Mouse (Mus musculus) lung, adult 18-20 months (tissue): ENCODE results near the gene Ak6.
A peak's percentile ranks its signal among the peaks of the same experiment; 100 is the strongest.

Source experiments
- DNase-seq, 2 experiments: peaks; one replicate each; pipeline ENCODE4 v3.0.0; 2022; ENCODE audit warnings: mixed read lengths in 2 of 2

Ak6 gene

DNA sequence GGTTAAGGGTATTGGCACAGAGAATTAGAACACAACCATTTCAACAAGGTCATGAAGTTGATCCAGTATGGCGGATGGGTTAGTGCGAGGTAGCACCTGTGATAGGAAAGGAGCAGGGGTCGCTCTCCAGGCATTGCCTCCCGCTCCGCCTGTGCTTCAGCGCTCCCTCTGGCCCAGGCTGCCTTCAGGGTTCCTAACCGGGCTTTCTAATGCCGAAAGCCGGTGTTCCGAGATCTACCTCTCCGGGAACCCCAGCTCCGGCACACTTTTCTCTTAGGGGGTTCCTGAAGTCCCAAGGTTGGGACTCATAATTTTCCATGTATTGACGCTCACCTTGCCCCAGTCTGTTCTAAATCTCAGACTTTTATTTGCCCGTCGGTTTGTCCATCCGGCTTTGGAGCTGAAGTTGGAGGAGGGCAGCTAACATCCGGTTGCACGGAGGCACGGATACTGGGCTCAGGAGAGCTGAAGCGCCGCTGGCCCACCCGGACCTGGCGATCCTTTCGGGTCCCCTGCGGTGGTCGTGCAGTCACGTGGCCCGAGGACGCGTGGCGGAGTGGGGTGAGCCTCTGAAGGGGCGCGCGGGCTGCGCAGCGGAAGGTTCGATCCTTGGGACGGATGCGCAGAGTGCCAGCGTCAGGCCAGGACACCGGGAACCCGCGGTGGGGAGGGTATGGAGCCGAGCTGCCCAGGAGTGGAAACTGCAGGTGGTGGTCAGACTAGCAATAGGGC is 18.7 kb downstream of the Ak6 start, which contains the start of gene Ccdc125:
TSS of gene Ccdc125 (plus strand) at position 427 of the 732 bp plus-strand sequence.
- peak; percentile 24 to 32 for DNase-seq

GRCm38 (mm10) chr13:100670181-100670741 is 19.5 kb downstream of the Ak6 start:
- no peak for DNase-seq

DNA sequence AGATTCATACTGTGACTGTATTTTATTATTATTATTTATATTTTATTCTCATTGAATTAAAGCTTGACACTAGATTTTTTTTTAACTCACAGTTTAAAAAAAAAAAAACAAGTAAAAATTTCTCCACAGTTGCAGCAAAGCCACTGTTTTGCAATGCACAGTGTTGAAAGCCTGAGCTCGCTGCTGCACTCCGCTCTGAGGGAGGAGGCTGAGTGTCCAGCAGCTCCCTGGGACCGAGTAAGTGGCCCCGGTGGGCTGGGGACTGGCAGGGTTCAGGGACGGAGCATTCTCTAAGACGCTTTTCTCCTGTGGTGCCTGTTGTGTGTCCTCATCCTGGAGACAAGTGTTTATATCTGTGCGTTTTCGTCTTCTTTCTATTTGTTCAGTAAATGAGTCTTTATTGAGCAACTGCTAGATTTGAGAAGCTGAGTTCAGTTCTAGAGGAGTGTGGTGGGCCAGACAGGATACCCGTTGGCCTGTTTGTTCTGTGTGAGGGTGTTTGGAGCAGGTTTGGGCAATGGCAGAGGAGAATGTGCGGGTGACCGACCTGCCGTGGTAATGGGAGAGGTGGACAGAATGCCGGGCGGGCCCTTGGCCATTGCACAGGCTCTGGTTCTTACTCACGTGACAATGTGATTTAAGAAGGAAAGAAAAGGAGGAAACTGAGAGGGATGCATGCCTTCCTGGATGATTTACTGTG is 25.3 kb downstream of the Ak6 start:
- DNase-seq, result peak; percentile 10 to 11

DNA sequence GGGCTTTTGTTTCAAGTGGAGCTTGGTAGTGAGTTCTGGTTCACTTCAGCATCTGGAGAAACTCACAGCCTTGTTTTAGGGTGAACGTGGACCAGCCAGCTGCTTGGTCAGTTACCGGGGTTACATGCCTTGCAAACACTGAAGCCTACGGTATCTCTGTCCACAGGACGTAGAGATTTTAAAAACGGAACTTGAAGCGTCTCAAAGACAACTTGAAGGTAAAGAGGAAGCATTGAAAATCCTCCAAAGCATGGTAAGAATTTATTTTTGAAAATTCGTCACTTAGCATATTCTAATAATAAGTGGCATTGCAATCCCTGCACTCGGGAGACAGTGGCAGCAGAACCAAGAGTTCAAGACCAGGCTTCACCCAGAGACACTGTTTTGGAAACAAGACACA is 30.8 kb downstream of the Ak6 start:
- DNase-seq, result no peak

- DNase-seq, result no peak
These were observed 32.1 kb downstream of the Ak6 start for GRCm38 (mm10) chr13:100682837-100683236.

GRCm38 (mm10) chr13:100684355-100684754 is 33.6 kb downstream of the Ak6 start:
- no peak for DNase-seq

- DNase-seq, result no peak
These were observed 36.7 kb downstream of the Ak6 start for GRCm38 (mm10) chr13:100687513-100687912.

DNA sequence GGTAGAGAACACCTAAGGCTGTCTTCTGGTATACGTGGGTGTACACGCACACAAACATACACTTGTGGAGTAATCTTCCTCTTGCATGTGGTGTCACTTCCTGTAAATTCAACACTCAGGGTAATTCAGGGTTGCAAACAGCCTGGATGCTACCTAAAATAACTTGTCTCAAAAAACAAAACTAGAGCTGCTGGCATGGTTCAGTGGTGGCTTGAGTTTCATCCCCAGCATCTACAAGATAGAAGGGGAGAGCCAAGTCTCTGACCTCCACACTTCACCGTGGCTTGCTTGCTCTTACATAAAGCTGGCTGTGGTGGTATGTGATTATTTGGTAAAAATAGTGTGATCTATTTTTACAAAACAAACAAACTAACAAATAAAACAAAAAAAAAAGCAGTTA is 46.8 kb downstream of the Ak6 start:
- no peak for DNase-seq

- DNase-seq, result no peak
These were observed 48.1 kb downstream of the Ak6 start for GRCm38 (mm10) chr13:100698866-100699265.

DNA sequence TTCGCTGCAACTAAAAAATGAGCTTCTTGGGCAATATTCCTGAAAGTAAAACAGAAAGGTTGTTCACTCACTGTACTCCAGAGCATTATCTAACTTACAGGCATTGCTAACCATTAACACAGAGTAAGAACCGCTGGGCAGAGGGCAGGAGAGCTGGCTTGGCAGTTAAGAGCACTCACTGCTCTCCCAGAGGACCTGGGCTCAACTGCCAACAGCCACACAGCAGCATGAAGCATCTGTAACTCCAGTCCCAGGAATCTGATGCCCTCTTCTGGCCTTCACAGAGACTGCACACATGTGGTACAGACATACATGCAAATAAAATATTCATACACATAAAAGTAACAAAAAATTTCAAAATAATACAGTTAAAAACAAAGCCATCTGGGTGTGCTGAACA is 52.7 kb downstream of the Ak6 start:
- DNase-seq, result no peak

DNA sequence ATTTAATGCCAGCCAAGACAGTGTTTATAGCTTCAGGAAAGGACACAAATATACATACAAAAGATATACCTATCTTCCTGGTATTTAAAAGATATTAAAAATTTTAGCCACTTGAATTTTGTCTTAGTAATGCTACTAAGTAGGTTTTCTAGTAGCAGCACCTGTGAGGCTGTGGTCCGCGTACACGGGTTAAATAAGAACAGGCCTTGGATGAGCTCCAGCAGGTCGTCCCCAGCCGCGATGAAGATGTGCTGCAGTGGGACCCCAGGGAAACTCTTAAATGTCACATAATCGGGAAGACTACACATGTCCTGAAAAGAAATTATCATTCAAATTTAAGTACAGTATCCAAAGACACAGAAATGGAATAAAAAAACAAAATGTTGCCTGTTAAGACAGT is 55.4 kb downstream of the Ak6 start:
- DNase-seq, result no peak

DNA sequence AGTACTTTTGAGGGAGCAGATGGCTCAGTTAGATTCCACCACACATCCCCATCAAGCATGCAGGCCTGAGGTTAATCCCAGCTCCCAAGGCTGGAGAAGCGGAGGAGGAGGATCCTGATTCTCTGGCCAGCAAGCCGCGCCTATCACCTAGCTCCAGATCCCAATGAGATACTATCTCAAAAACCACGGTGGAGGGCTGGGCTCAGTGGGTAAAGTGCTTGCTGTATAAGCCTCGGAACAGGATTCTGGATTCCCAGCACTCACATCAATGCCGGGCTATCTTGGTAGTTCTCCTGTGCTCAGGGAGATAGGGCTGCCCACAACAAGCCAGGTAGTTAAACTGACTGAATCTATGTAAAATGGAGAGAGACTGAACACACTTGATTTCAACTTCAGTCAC is 64.7 kb downstream of the Ak6 start:
- no peak for DNase-seq
